Mouse (Mus musculus): Measurements from ENCODE around the gene H2-DMb2. TPM values are rescaled to one million over a fixed set of nuclear protein-coding genes. Genes with fewer than 3 reads are reported as not detected.
A peak's percentile ranks its signal among the peaks of the same experiment; 100 is the strongest.

Gene H2-DMb2
- polyA plus RNA-seq, 1 experiment: not detected

DNA sequence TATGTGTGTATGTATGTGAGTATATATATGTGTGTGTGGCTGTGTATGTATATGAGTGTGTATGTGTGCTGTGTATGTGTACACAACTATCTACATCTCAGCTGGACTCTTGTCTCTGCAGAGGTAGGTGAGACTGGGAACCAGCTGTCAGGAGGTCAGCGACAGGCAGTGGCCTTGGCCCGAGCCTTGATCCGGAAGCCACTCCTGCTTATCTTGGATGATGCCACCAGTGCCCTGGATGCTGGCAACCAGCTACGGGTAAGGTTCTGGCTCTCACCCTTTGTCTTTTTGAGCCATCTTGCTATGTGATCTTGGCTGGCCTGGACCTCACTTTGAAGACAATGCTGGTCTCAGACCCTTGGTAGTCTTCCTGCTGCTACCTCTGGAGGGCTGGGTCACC is 51.6 kb downstream of the H2-DMb2 start:
- H3K27ac ChIP-seq (ENCODE audit: insufficient read depth, low read length): no peak overlapping the region
- H3K27me3 ChIP-seq (ENCODE audit: control insufficient read depth, insufficient read depth, low read length, poor library complexity, severe bottlenecking): 0 out of 2 replicates have a peak, but pooled peaks cover 2% of the 10 kb centered on the region
- no peaks in the 10 kb centered on the region for H3K36me3 ChIP-seq (ENCODE audit: control insufficient read depth, insufficient read depth, low read length, poor library complexity, severe bottlenecking)
- TF ChIP-seq CTCF (IDR thresholded peaks at IDR 0.05; ENCODE audit: low read depth, low read length): no peak
- TF ChIP-seq EP300 (IDR thresholded peaks at IDR 0.05; ENCODE audit: insufficient read depth, low read depth, low read length): no peak
- TF ChIP-seq POLR2A (IDR thresholded peaks at IDR 0.05; ENCODE audit: insufficient read depth, low read length): no peak
- no peaks in the 10 kb centered on the region for H3K9me3 ChIP-seq (replicated peaks; ENCODE audit: control insufficient read depth, insufficient read depth, low read length, poor library complexity, severe bottlenecking)
- H3K4me3 ChIP-seq (ENCODE audit: low read depth, low read length): no peak overlapping the region
- H3K9ac ChIP-seq (ENCODE audit: low read depth, poor library complexity, severe bottlenecking): no peak overlapping the region
- no peaks in the 10 kb centered on the region for H3K4me1 ChIP-seq (ENCODE audit: control insufficient read depth, insufficient read depth, low read length)

GRCm38 (mm10) chr17:34196491-34196890 is 53.4 kb downstream of the H2-DMb2 start:
- no peaks in the 10 kb centered on the region for H3K4me1 ChIP-seq (ENCODE audit: control insufficient read depth, insufficient read depth, low read length)
- no peaks in the 10 kb centered on the region for H3K9me3 ChIP-seq (replicated peaks; ENCODE audit: control insufficient read depth, insufficient read depth, low read length, poor library complexity, severe bottlenecking)
- 0 out of 2 replicates have a peak, but pooled peaks cover 2% of the 10 kb centered on the region for H3K27me3 ChIP-seq (ENCODE audit: control insufficient read depth, insufficient read depth, low read length, poor library complexity, severe bottlenecking)
- H3K4me3 ChIP-seq (ENCODE audit: low read depth, low read length): no peak overlapping the region
- TF ChIP-seq POLR2A (IDR thresholded peaks at IDR 0.05; ENCODE audit: insufficient read depth, low read length): no peak
- TF ChIP-seq CTCF (IDR thresholded peaks at IDR 0.05; ENCODE audit: low read depth, low read length): no peak
- H3K27ac ChIP-seq (ENCODE audit: insufficient read depth, low read length): no peak overlapping the region
- H3K36me3 ChIP-seq (ENCODE audit: control insufficient read depth, insufficient read depth, low read length, poor library complexity, severe bottlenecking): no peaks in the 10 kb centered on the region
- no peak overlapping the region for H3K9ac ChIP-seq (ENCODE audit: low read depth, poor library complexity, severe bottlenecking)

GRCm38 (mm10) chr17:34196941-34197894 is 54.1 kb downstream of the H2-DMb2 start, which contains the start of gene Psmb8:
TSS of gene Psmb8 (plus strand) at chr17:34197721.
- Histone ChIP-seq H3K4me1 (ENCODE audit: control insufficient read depth, insufficient read depth, low read length) (no peaks in the 10 kb centered on the region), H3K27ac (ENCODE audit: insufficient read depth, low read length) (no peak within 1 kb of the TSS), H3K4me3 (ENCODE audit: low read depth, low read length) (peak within 1 kb of the TSS; percentile 52), H3K36me3 (ENCODE audit: control insufficient read depth, insufficient read depth, low read length, poor library complexity, severe bottlenecking) (no peaks in the 10 kb centered on the region), H3K9ac (ENCODE audit: low read depth, poor library complexity, severe bottlenecking) (peak within 1 kb of the TSS; percentile 32; the same call in 1 of the 2 replicates), H3K27me3 (ENCODE audit: control insufficient read depth, insufficient read depth, low read length, poor library complexity, severe bottlenecking) (0 out of 2 replicates have a peak, but pooled peaks cover 2% of the 10 kb centered on the region), H3K9me3 (replicated peaks; ENCODE audit: control insufficient read depth, insufficient read depth, low read length, poor library complexity, severe bottlenecking) (no peaks in the 10 kb centered on the region)
- no peak for TF ChIP-seq CTCF (IDR thresholded peaks at IDR 0.05; ENCODE audit: low read depth, low read length)
- TF ChIP-seq POLR2A (IDR thresholded peaks at IDR 0.05; ENCODE audit: insufficient read depth, low read length): no peak
- no peak for TF ChIP-seq EP300 (IDR thresholded peaks at IDR 0.05; ENCODE audit: insufficient read depth, low read depth, low read length)

DNA sequence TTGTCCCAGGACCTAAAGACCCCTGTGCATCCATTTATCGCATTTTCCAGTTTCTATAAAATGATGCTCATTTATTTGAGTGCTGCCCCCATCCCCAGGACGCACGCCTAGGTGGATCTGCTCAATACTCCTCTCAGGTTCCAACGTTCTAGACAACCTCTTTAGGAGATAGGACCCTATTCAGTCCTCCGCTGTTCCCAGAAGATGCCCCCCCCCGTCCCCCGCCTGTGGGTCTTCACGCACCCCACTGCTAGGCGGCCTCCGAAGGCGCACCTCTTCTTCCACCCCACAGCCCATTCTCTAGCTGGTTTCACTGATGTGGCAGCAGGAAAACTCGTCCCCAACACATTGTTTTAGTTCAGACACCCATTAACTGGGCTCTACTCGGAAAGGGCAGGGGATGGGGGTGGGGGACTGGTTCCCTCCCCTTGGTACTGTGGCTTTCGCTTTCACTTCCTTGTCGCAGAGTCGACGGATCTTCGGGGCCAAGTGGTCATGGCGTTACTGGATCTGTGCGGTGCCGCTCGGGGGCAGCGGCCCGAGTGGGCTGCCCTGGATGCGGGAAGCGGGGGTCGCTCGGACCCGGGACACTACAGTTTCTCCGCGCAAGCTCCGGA is 54.9 kb downstream of the H2-DMb2 start:
- Histone ChIP-seq H3K4me1 (ENCODE audit: control insufficient read depth, insufficient read depth, low read length) (no peaks in the 10 kb centered on the region), H3K27ac (ENCODE audit: insufficient read depth, low read length) (no peak overlapping the region), H3K27me3 (ENCODE audit: control insufficient read depth, insufficient read depth, low read length, poor library complexity, severe bottlenecking) (0 out of 2 replicates have a peak, but pooled peaks cover 2% of the 10 kb centered on the region), H3K9ac (ENCODE audit: low read depth, poor library complexity, severe bottlenecking) (peak overlapping the region; percentile 32; the same call in 1 of the 2 replicates), H3K4me3 (ENCODE audit: low read depth, low read length) (peak overlapping the region; percentile 52), H3K36me3 (ENCODE audit: control insufficient read depth, insufficient read depth, low read length, poor library complexity, severe bottlenecking) (no peaks in the 10 kb centered on the region), H3K9me3 (replicated peaks; ENCODE audit: control insufficient read depth, insufficient read depth, low read length, poor library complexity, severe bottlenecking) (no peaks in the 10 kb centered on the region)
- TF ChIP-seq EP300 (IDR thresholded peaks at IDR 0.05; ENCODE audit: insufficient read depth, low read depth, low read length): no peak
- TF ChIP-seq POLR2A (IDR thresholded peaks at IDR 0.05; ENCODE audit: insufficient read depth, low read length): no peak
- TF ChIP-seq CTCF (IDR thresholded peaks at IDR 0.05; ENCODE audit: low read depth, low read length): no peak

GRCm38 (mm10) chr17:34198521-34198912 is 55.4 kb downstream of the H2-DMb2 start:
- Histone ChIP-seq H3K36me3 (ENCODE audit: control insufficient read depth, insufficient read depth, low read length, poor library complexity, severe bottlenecking) (no peaks in the 10 kb centered on the region), H3K4me3 (ENCODE audit: low read depth, low read length) (peak overlapping the region; percentile 52), H3K9ac (ENCODE audit: low read depth, poor library complexity, severe bottlenecking) (peak overlapping the region; percentile 32; the same call in 1 of the 2 replicates)

More at GRCm38 (mm10) chr17:34198521-34198912, 55.4 kb downstream of the H2-DMb2 start:
- Histone ChIP-seq H3K27ac (ENCODE audit: insufficient read depth, low read length) (no peak overlapping the region), H3K27me3 (ENCODE audit: control insufficient read depth, insufficient read depth, low read length, poor library complexity, severe bottlenecking) (0 out of 2 replicates have a peak, but pooled peaks cover 2% of the 10 kb centered on the region), H3K4me1 (ENCODE audit: control insufficient read depth, insufficient read depth, low read length) (no peaks in the 10 kb centered on the region), H3K9me3 (replicated peaks; ENCODE audit: control insufficient read depth, insufficient read depth, low read length, poor library complexity, severe bottlenecking) (no peaks in the 10 kb centered on the region)
- TF ChIP-seq POLR2A (IDR thresholded peaks at IDR 0.05; ENCODE audit: insufficient read depth, low read length) (no peak), CTCF (IDR thresholded peaks at IDR 0.05; ENCODE audit: low read depth, low read length) (no peak), EP300 (IDR thresholded peaks at IDR 0.05; ENCODE audit: insufficient read depth, low read depth, low read length) (no peak)

Measured in ES-Bruce4 (cell line).